Mouse (Mus musculus) embryonic fibroblast, embryonic 13.5 days (primary cell): Measurements from ENCODE around the gene Snai3.

ENCODE experiments used
- CTCF ChIP-seq: IDR thresholded peaks from 2 replicates; pipeline ENCODE4 v1.5.1; 2011; ENCODE audit warnings: mild to moderate bottlenecking, control low read depth, low read length, moderate library complexity, borderline replicate concordance; ENCODE audit not compliant: insufficient read depth
- POLR2A ChIP-seq: IDR thresholded peaks from 2 replicates; pipeline ENCODE4 v1.6.1; 2011; ENCODE audit warnings: low read depth, mild to moderate bottlenecking, control low read depth, low read length, moderate library complexity

GRCm38 (mm10) chr8:122497912-122498311 lies 37.4 kb upstream of the Snai3 start:
- TF ChIP-seq CTCF (peak; percentile 38; the same call in 1 of the 2 replicates), POLR2A (no peak)
